Mouse (Mus musculus) brain, embryonic 14.5 days (tissue): ENCODE data around the gene Esyt2.

Experiments
- CTCF ChIP-seq: fragments of 200-500 bp; IDR thresholded peaks from 2 replicates; pipeline ENCODE4 v1.5.1; 2012; ENCODE audit warnings: inconsistent platforms, mild to moderate bottlenecking, moderate library complexity, borderline replicate concordance; ENCODE audit not compliant: insufficient read depth, insufficient read length; ENCODE audit errors: extremely low read depth
- POLR2A ChIP-seq: fragments of 200-500 bp; IDR thresholded peaks from 2 replicates; pipeline ENCODE4 v1.6.1; 2012; ENCODE audit warnings: mild to moderate bottlenecking, inconsistent platforms, borderline replicate concordance; ENCODE audit not compliant: poor library complexity, insufficient read depth, insufficient read length, severe bottlenecking; ENCODE audit errors: extremely low read depth

DNA sequence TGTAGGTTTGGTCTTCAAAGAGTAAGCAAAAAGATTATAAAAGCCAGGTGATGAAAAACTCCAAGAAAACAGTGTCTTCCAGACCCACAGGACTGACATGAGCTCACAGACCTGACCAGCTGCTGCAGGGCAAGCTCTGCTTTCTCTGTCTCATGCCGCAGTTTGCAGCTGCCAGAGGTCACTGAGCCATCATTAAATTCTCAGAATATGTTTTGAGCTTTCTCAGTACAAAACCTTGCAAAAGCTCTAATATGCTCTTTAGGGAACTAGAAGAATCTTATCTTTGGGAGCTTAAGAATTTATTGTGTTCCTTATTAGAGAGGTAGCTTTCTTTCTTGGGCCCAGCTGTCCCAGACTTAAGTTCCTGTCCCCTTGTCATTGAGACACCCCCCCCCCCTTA, 25.0 kb downstream of the Esyt2 start:
- TF ChIP-seq CTCF (no peak), POLR2A (no peak)
